Mouse (Mus musculus) myocyte (in vitro differentiated cells): ENCODE data around the gene Tdrd9. TPM values are rescaled to one million over a fixed set of nuclear protein-coding genes. Genes with fewer than 3 reads are reported as not detected.

Experiments
- H3K27me3 ChIP-seq: one replicate; pipeline ENCODE4 v1.6.1; 2011; ENCODE audit not compliant: control insufficient read depth, insufficient read depth, insufficient read length
- H3K36me3 ChIP-seq: one replicate; pipeline ENCODE4 v1.6.1; 2011; ENCODE audit not compliant: control insufficient read depth, insufficient read depth
- H3K4me2 ChIP-seq: one replicate; pipeline ENCODE4 v1.6.1; 2011; ENCODE audit warnings: low read depth, control low read depth
- H3K4me3 ChIP-seq: one replicate; pipeline ENCODE4 v1.5.1; 2011; ENCODE audit warnings: mild to moderate bottlenecking, control low read depth, moderate library complexity
- H3K79me2 ChIP-seq: one replicate; pipeline ENCODE4 v1.6.1; 2011; ENCODE audit not compliant: control insufficient read depth, insufficient read depth
- H3ac ChIP-seq: one replicate; pipeline ENCODE4 v1.6.1; 2011; ENCODE audit not compliant: control insufficient read depth, insufficient read length
- CEBPB ChIP-seq: IDR thresholded peaks from 2 replicates; pipeline ENCODE4 v1.6.1; 2011; ENCODE audit warnings: mild to moderate bottlenecking, moderate library complexity; ENCODE audit not compliant: poor library complexity, insufficient read depth, severe bottlenecking
- E2F4 ChIP-seq: IDR thresholded peaks from one replicate; pipeline ENCODE4 v1.6.1; 2011; ENCODE audit warnings: mild to moderate bottlenecking, control low read depth, moderate library complexity; ENCODE audit not compliant: insufficient read depth
- MAX ChIP-seq: IDR thresholded peaks from one replicate; pipeline ENCODE4 v1.6.1; 2011; ENCODE audit warnings: low read depth, mild to moderate bottlenecking, control low read depth
- MYOD1 ChIP-seq, 3 experiments: IDR thresholded peaks; one replicate each; pipeline ENCODE4 v1.6.1; 2011; ENCODE audit warnings: control low read depth in 2 of 3, low read depth in 2 of 3, mild to moderate bottlenecking in 2 of 3, moderate library complexity in 1 of 3; ENCODE audit not compliant: insufficient read length in 2 of 3, control insufficient read depth in 1 of 3
- MYOG ChIP-seq, 3 experiments: IDR thresholded peaks; one replicate each; pipeline ENCODE4 v1.6.1; 2011; ENCODE audit warnings: control low read depth in 2 of 3, low read depth in 2 of 3, mild to moderate bottlenecking in 2 of 3; ENCODE audit not compliant: insufficient read length in 2 of 3, control insufficient read depth in 1 of 3, insufficient read depth in 1 of 3
- POLR2A ChIP-seq: IDR thresholded peaks from one replicate; pipeline ENCODE4 v1.6.1; 2011; ENCODE audit warnings: low read depth, mild to moderate bottlenecking, control low read depth, moderate library complexity; ENCODE audit not compliant: insufficient read length
- POLR2AphosphoS2 ChIP-seq: IDR thresholded peaks from one replicate; pipeline ENCODE4 v1.6.1; 2011; ENCODE audit warnings: low read depth, control low read depth; ENCODE audit not compliant: insufficient read length
- REST ChIP-seq: IDR thresholded peaks from one replicate; pipeline ENCODE4 v1.6.1; 2011; ENCODE audit warnings: mild to moderate bottlenecking, control low read depth, moderate library complexity; ENCODE audit not compliant: insufficient read depth, insufficient read length
- SRF ChIP-seq: IDR thresholded peaks from one replicate; pipeline ENCODE4 v1.6.1; 2011; ENCODE audit warnings: low read depth; ENCODE audit not compliant: control insufficient read depth, insufficient read length
- TCF12 ChIP-seq: IDR thresholded peaks from one replicate; pipeline ENCODE4 v1.6.1; 2011; ENCODE audit warnings: mild to moderate bottlenecking, control low read depth; ENCODE audit not compliant: poor library complexity, insufficient read depth, severe bottlenecking
- TCF3 ChIP-seq: IDR thresholded peaks from one replicate; pipeline ENCODE4 v1.6.1; 2011; ENCODE audit warnings: low read depth, control low read depth; ENCODE audit not compliant: insufficient read length
- USF1 ChIP-seq: IDR thresholded peaks from one replicate; pipeline ENCODE4 v1.6.1; 2011; ENCODE audit warnings: low read depth, mild to moderate bottlenecking, control low read depth, moderate library complexity
- polyA plus RNA-seq: library from polyadenylated mRNA; unstranded; fragments of >200 nt; fragmentation: generic; extraction: Trizol; gene quantifications from one replicate; pipeline ENCODE4 v1.2.1, GENCODE M21; 2012; ENCODE audit warnings: missing spikeins

Gene Tdrd9
- polyA plus RNA-seq, 1 experiment, result 1.7 TPM

DNA sequence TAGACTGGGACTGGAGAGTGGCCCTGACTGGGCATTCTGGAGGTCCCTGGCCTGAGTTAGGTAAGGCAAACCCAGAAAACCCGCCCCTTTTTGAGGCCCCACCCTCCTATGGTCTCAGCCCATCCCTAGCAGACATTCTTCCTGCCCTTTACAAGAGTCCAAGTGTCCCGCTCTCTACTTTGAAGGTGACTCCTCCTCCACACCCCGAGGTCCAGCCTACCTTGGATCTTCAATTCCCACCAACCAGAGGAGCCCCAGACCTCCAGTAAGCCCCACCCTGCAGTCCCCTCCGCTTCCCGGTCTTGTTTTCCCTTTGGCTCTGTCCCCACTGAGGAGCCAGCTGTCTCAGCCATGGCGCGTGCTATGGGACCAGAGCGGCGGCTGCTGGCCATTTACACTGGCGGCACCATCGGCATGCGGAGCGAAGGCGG is 135.2 kb downstream of the Tdrd9 start, which contains the start of gene Aspg:
Aspg (plus strand) TSS at position 139 of the 431 bp plus-strand sequence.
- no peak within 1 kb of the TSS for H3ac ChIP-seq
- no peak within 1 kb of the TSS for H3K4me3 ChIP-seq
- H3K4me2 ChIP-seq, result no peak within 1 kb of the TSS
- no peaks in the 10 kb centered on the region for H3K79me2 ChIP-seq
- TF ChIP-seq REST (no peak), TCF3 (no peak), MAX (no peak), MYOG (IDR thresholded peaks at IDR 0.05; ENCODE audit: control insufficient read depth in 1 of 3, insufficient read depth in 1 of 3, insufficient read length in 2 of 3, low read depth in 2 of 3) (peak in 1 of 3 experiments; percentile 47), POLR2A (no peak), SRF (no peak), MYOD1 (IDR thresholded peaks at IDR 0.05; ENCODE audit: control insufficient read depth in 1 of 3, insufficient read length in 2 of 3, low read depth in 2 of 3) (no peak), E2F4 (no peak)
- H3K36me3 ChIP-seq, result no peaks in the 10 kb centered on the region
- H3K27me3 ChIP-seq, result peaks cover 30% of the 10 kb centered on the region

- Histone ChIP-seq H3K27me3 (peaks cover 37% of the 10 kb centered on the region), H3K4me2 (no peak overlapping the region), H3K36me3 (no peaks in the 10 kb centered on the region), H3K79me2 (no peaks in the 10 kb centered on the region), H3K4me3 (no peak overlapping the region), H3ac (no peak overlapping the region)
- no peak for TF ChIP-seq MAX
- no peak for TF ChIP-seq CEBPB
Observed at GRCm38 (mm10) chr12:112107685-112108084, 136.3 kb downstream of the Tdrd9 start.

GRCm38 (mm10) chr12:112108696-112109445 is 137.5 kb downstream of the Tdrd9 start:
- Histone ChIP-seq H3K4me2 (no peak overlapping the region), H3ac (no peak overlapping the region), H3K79me2 (no peaks in the 10 kb centered on the region), H3K4me3 (no peak overlapping the region), H3K27me3 (peaks cover 37% of the 10 kb centered on the region), H3K36me3 (no peaks in the 10 kb centered on the region)
- TF ChIP-seq MAX (no peak), E2F4 (no peak), POLR2A (no peak), POLR2AphosphoS2 (no peak), MYOD1 (IDR thresholded peaks at IDR 0.05; ENCODE audit: control insufficient read depth in 1 of 3, insufficient read length in 2 of 3, low read depth in 2 of 3) (no peak), TCF12 (no peak), REST (no peak)

GRCm38 (mm10) chr12:112109701-112110100 is 138.3 kb downstream of the Tdrd9 start:
- no peak overlapping the region for H3K4me3 ChIP-seq
- H3K27me3 ChIP-seq, result peaks cover 35% of the 10 kb centered on the region
- no peaks in the 10 kb centered on the region for H3K79me2 ChIP-seq
- TF ChIP-seq SRF (no peak), TCF12 (no peak), MAX (no peak), MYOD1 (IDR thresholded peaks at IDR 0.05; ENCODE audit: control insufficient read depth in 1 of 3, insufficient read length in 2 of 3, low read depth in 2 of 3) (no peak), POLR2A (no peak), REST (no peak), POLR2AphosphoS2 (no peak), MYOG (IDR thresholded peaks at IDR 0.05; ENCODE audit: control insufficient read depth in 1 of 3, insufficient read depth in 1 of 3, insufficient read length in 2 of 3, low read depth in 2 of 3) (no peak), E2F4 (no peak)
- no peak overlapping the region for H3ac ChIP-seq
- H3K36me3 ChIP-seq, result no peaks in the 10 kb centered on the region
- no peak overlapping the region for H3K4me2 ChIP-seq

- H3ac ChIP-seq, result no peak overlapping the region
- H3K4me3 ChIP-seq, result no peak overlapping the region
- peaks cover 42% of the 10 kb centered on the region for H3K27me3 ChIP-seq
- no peak overlapping the region for H3K4me2 ChIP-seq
- TF ChIP-seq USF1, result no peak
- no peak for TF ChIP-seq POLR2AphosphoS2
- TF ChIP-seq TCF3, result no peak
- no peak for TF ChIP-seq POLR2A
- no peak for TF ChIP-seq CEBPB
- H3K36me3 ChIP-seq, result no peaks in the 10 kb centered on the region
- H3K79me2 ChIP-seq, result no peaks in the 10 kb centered on the region
Observed at GRCm38 (mm10) chr12:112111323-112111722, 140.0 kb downstream of the Tdrd9 start.
